In genomic region chr13:64153751-64154267, GRCm38 (mm10) we compare ENCODE assay signal across 8 mouse cellular contexts. TPM values are rescaled to one million over a fixed set of nuclear protein-coding genes. Genes with fewer than 3 reads are reported as not detected.
DNase-seq lines count a peak whose midpoint lies in the region; ATAC-seq and TF ChIP-seq lines count a peak whose summit lies in the region.

No protein-coding gene starts in this region.

- H3K27ac ChIP-seq in CH12.LX (ENCODE audit: insufficient read depth, low read depth): no peak overlapping the region
- peak overlapping the region; percentile 39; the same call in 1 of the 2 replicates for H3K27ac ChIP-seq in limb, embryonic 13.5 days
- no peak overlapping the region for H3K27ac ChIP-seq in midbrain, embryonic 13.5 days
- H3K27ac ChIP-seq in stomach, embryonic 14.5 days (ENCODE audit: low read length): peak overlapping the region; percentile 4; the same call in 1 of the 2 replicates

- H3K9ac ChIP-seq in CH12.LX (ENCODE audit: insufficient read depth, low read depth): peak overlapping the region; percentile 55; the same call in 1 of the 2 replicates
- peak overlapping the region; percentile 43; the same call in 1 of the 2 replicates for H3K9ac ChIP-seq in limb, embryonic 13.5 days
- H3K9ac ChIP-seq in midbrain, embryonic 13.5 days (replicated peaks): peak overlapping the region; percentile 41; the same call in 1 of the 2 replicates
- peak overlapping the region; percentile 14; the same call in 1 of the 2 replicates for H3K9ac ChIP-seq in stomach, embryonic 14.5 days (replicated peaks; ENCODE audit: low read depth, low read length)

- peaks cover 22% of the 10 kb centered on the region for H3K27me3 ChIP-seq in CH12.LX (replicated peaks)
- H3K27me3 ChIP-seq in erythroblast, embryonic 14.5 days (ENCODE audit: control insufficient read depth): peaks cover 41% of the 10 kb centered on the region
- H3K27me3 ChIP-seq in limb, embryonic 13.5 days: no peaks in the 10 kb centered on the region; the same call in 1 of the 2 replicates
- H3K27me3 ChIP-seq in midbrain, embryonic 13.5 days: peaks cover 8% of the 10 kb centered on the region; the same call in 1 of the 2 replicates
- no peaks in the 10 kb centered on the region for H3K27me3 ChIP-seq in stomach, embryonic 14.5 days (ENCODE audit: control insufficient read depth, insufficient read depth, low read length)

- peak; percentile 51 for DNase-seq in CH12.LX (ENCODE audit: extremely low read depth)
- DNase-seq in adrenal gland, postnatal 14 days: peak; percentile 71
- DNase-seq in heart, postnatal 4 days: peak; percentile 70
- DNase-seq in right cerebral cortex, adult 2 months (ENCODE audit: low spot score in 2 of 2): no peak

- peaks cover 0 to 6% of the 10 kb centered on the region in 2 experiments for H3K36me3 ChIP-seq in CH12.LX (replicated peaks in 1 of 2; ENCODE audit: control insufficient read depth in 1 of 2, insufficient read depth in 1 of 2, low read length in 1 of 2)
- peaks cover 30% of the 10 kb centered on the region for H3K36me3 ChIP-seq in erythroblast, embryonic 14.5 days (ENCODE audit: control insufficient read depth)
- no peaks in the 10 kb centered on the region for H3K36me3 ChIP-seq in limb, embryonic 13.5 days
- H3K36me3 ChIP-seq in midbrain, embryonic 13.5 days: no peaks in the 10 kb centered on the region
- no peaks in the 10 kb centered on the region for H3K36me3 ChIP-seq in stomach, embryonic 14.5 days (ENCODE audit: control insufficient read depth, insufficient read depth, low read length)

- H3K4me1 ChIP-seq in CH12.LX (ENCODE audit: control insufficient read depth in 1 of 2, insufficient read depth in 2 of 2): peaks cover 5 to 26% of the 10 kb centered on the region in 2 experiments
- peaks cover 50% of the 10 kb centered on the region for H3K4me1 ChIP-seq in erythroblast, embryonic 14.5 days (ENCODE audit: control insufficient read depth)
- H3K4me1 ChIP-seq in limb, embryonic 13.5 days: peaks cover 36% of the 10 kb centered on the region
- H3K4me1 ChIP-seq in midbrain, embryonic 13.5 days (replicated peaks): peaks cover 18% of the 10 kb centered on the region
- H3K4me1 ChIP-seq in stomach, embryonic 14.5 days (ENCODE audit: control insufficient read depth, insufficient read depth, low read length): peaks cover 15% of the 10 kb centered on the region; the same call in 1 of the 2 replicates

- no peaks in the 10 kb centered on the region for H3K9me3 ChIP-seq in CH12.LX (replicated peaks; ENCODE audit: low read length)
- H3K9me3 ChIP-seq in erythroblast, embryonic 14.5 days (ENCODE audit: control insufficient read depth, low read length): no peaks in the 10 kb centered on the region
- H3K9me3 ChIP-seq in limb, embryonic 13.5 days: no peaks in the 10 kb centered on the region
- H3K9me3 ChIP-seq in midbrain, embryonic 13.5 days: no peaks in the 10 kb centered on the region
- no peaks in the 10 kb centered on the region for H3K9me3 ChIP-seq in stomach, embryonic 14.5 days (ENCODE audit: control insufficient read depth, low read depth, low read length)

- H3K79me2 ChIP-seq in CH12.LX (replicated peaks; ENCODE audit: control insufficient read depth, extremely low read depth, insufficient read depth, poor library complexity, severe bottlenecking): peaks cover 37% of the 10 kb centered on the region

- no peak for TF ChIP-seq CTCF in CH12.LX (conservative IDR thresholded peaks at IDR 0.05 in 1 of 2, IDR thresholded peaks at IDR 0.05 in 1 of 2; ENCODE audit: low read depth in 2 of 2, low read length in 2 of 2)

- peak overlapping the region; percentile 91 for H3K4me2 ChIP-seq in CH12.LX (ENCODE audit: insufficient read depth, low read depth, poor library complexity, severe bottlenecking)
- peak overlapping the region; percentile 89 for H3K4me2 ChIP-seq in limb, embryonic 13.5 days (replicated peaks)
- H3K4me2 ChIP-seq in midbrain, embryonic 13.5 days (replicated peaks): peak overlapping the region; percentile 94
- H3K4me2 ChIP-seq in stomach, embryonic 14.5 days (replicated peaks; ENCODE audit: low read depth, low read length): peak overlapping the region; percentile 37

- peak overlapping the region; percentile 15 to 94 (median 60) for H3K4me3 ChIP-seq in CH12.LX (replicated peaks in 1 of 3; ENCODE audit: low read depth in 2 of 3, low read length in 2 of 3, poor library complexity in 1 of 3)
- H3K4me3 ChIP-seq in erythroblast, embryonic 14.5 days (replicated peaks): peak overlapping the region; percentile 100
- peak overlapping the region; percentile 90 for H3K4me3 ChIP-seq in limb, embryonic 13.5 days
- peak overlapping the region; percentile 89 for H3K4me3 ChIP-seq in midbrain, embryonic 13.5 days (replicated peaks)
- H3K4me3 ChIP-seq in stomach, embryonic 14.5 days (ENCODE audit: low read depth, low read length): peak overlapping the region; percentile 91

- WGBS in limb, embryonic 13.5 days: under 1% methylated on average over 18 of the region's 18 CpGs
- 1% methylated on average over 18 of the region's 18 CpGs for WGBS in midbrain, embryonic 13.5 days
- under 1% methylated on average over 18 of the region's 18 CpGs for WGBS in stomach, embryonic 14.5 days

- dilution Hi-C loops in CH12.LX (cut with MboI; ENCODE audit: extremely low pct_ligation_motif_present, extremely low pct_unique_long_range_greater_than_20kb, low sequenced_read_pairs): no loop called here

- in situ Hi-C loops in CH12.LX (cut with MboI; ENCODE audit: low pct_ligation_motif_present, low pct_unique_long_range_greater_than_20kb, low sequenced_read_pairs): no loop called here

- TF ChIP-seq POLR2A in CH12.LX (IDR thresholded peaks at IDR 0.05; ENCODE audit: low read depth, low read length): no peak

- TF ChIP-seq EP300 in CH12.LX (IDR thresholded peaks at IDR 0.05; ENCODE audit: low read length): no peak

- no peak for TF ChIP-seq RAD21 in CH12.LX (IDR thresholded peaks at IDR 0.05; ENCODE audit: low read depth, low read length)

- peak; percentile 31 for ATAC-seq in limb, embryonic 13.5 days (ENCODE audit: low FRiP score, low read depth)
- peak; percentile 44 for ATAC-seq in midbrain, embryonic 13.5 days
- ATAC-seq in stomach, embryonic 14.5 days (ENCODE audit: insufficient number of reproducible peaks, insufficient read depth, low FRiP score, low read depth): peak; percentile 33

TF ChIP-seq in CH12.LX, 34 proteins besides CTCF, POLR2A, EP300 and RAD21:
- peak; percentile 92 for TF ChIP-seq BHLHE40 (IDR thresholded peaks at IDR 0.05; ENCODE audit: low read depth, low read length)
- TF ChIP-seq MEF2A (IDR thresholded peaks at IDR 0.05; ENCODE audit: borderline replicate concordance, low read depth, low read length): no peak
- TF ChIP-seq CHD1 (IDR thresholded peaks at IDR 0.05; ENCODE audit: low read depth, low read length): no peak
- no peak for TF ChIP-seq ZKSCAN1 (IDR thresholded peaks at IDR 0.05; ENCODE audit: borderline replicate concordance, low read depth, low read length)
- TF ChIP-seq MAZ (IDR thresholded peaks at IDR 0.05; ENCODE audit: low read depth, low read length): no peak
- no peak for TF ChIP-seq MXI1 (IDR thresholded peaks at IDR 0.05; ENCODE audit: low read depth, low read length)
- 0 out of 2 replicates have a peak, but pooled peaks have one; percentile 26 for TF ChIP-seq ETS1 (conservative IDR thresholded peaks at IDR 0.05; ENCODE audit: low read depth, low read length)

RNA-seq across cellular contexts. Expression of gene Zfp367, which starts 0.8 kb away (rescaled TPM):
- total RNA-seq in CH12.LX (2012; rRNA removed) (12.6 and 17.0 TPM in 2 replicates), CH12.LX (2014; rRNA removed) (33.7 and 39.2 TPM in 2 replicates)
- polyA plus RNA-seq in CH12.LX (2012; ENCODE audit: insufficient read length, low read depth): 17.3 and 23.8 TPM in 2 replicates
- 28.8 and 30.8 TPM in 2 replicates for total RNA-seq in adrenal gland, postnatal 14 days (2021)
- 1.6 and 2.3 TPM in 2 replicates for polyA plus RNA-seq in erythroblast, embryonic 14.5 days (2012)
- 10 to 100 TPM; 46.8 to 50.8 TPM for total RNA-seq in heart, postnatal 4 days (2021)
- polyA plus RNA-seq in limb, embryonic 13.5 days (2015; fragmentation: Nextera tagmentation; extraction: Ambion mirVana): 17.0 and 18.3 TPM in 2 replicates
- polyA plus RNA-seq in midbrain, embryonic 13.5 days (2015; fragmentation: Nextera tagmentation; extraction: Ambion mirVana): 7.8 and 8.0 TPM in 2 replicates
- 22.1 and 26.1 TPM in 2 replicates for polyA plus RNA-seq in stomach, embryonic 14.5 days (2014; fragmentation: Nextera tagmentation; extraction: Ambion mirVana)

RNA-seq across cellular contexts. Expression of gene Habp4, which starts 7.8 kb away (rescaled TPM):
- 1.8 and 3.3 TPM in 2 replicates for total RNA-seq in CH12.LX (2012; rRNA removed)
- 2.6 and 3.5 TPM in 2 replicates for total RNA-seq in CH12.LX (2014; rRNA removed)
- polyA plus RNA-seq in CH12.LX (2012; ENCODE audit: insufficient read length, low read depth): 3.3 and 4.2 TPM in 2 replicates
- 24.6 and 28.6 TPM in 2 replicates for total RNA-seq in adrenal gland, postnatal 14 days (2021)
- polyA plus RNA-seq in erythroblast, embryonic 14.5 days (2012): 1.4 and 1.5 TPM in 2 replicates
- total RNA-seq in heart, postnatal 4 days (2021): 10 to 100 TPM; 63.7 to 64.7 TPM
- polyA plus RNA-seq in limb, embryonic 13.5 days (2015; fragmentation: Nextera tagmentation; extraction: Ambion mirVana): 25.6 and 28.2 TPM in 2 replicates
- polyA plus RNA-seq in midbrain, embryonic 13.5 days (2015; fragmentation: Nextera tagmentation; extraction: Ambion mirVana): 19.7 and 25.1 TPM in 2 replicates
- 26.1 and 27.1 TPM in 2 replicates for polyA plus RNA-seq in stomach, embryonic 14.5 days (2014; fragmentation: Nextera tagmentation; extraction: Ambion mirVana)

RNA-seq across cellular contexts. Expression of gene Slc35d2, which starts 24.6 kb away (rescaled TPM):
- total RNA-seq in CH12.LX (2012; rRNA removed) (9.2 and 10.3 TPM in 2 replicates), CH12.LX (2014; rRNA removed) (15.4 and 19.4 TPM in 2 replicates)
- 16.9 and 17.2 TPM in 2 replicates for polyA plus RNA-seq in CH12.LX (2012; ENCODE audit: insufficient read length, low read depth)
- 8.6 and 9.2 TPM in 2 replicates for total RNA-seq in adrenal gland, postnatal 14 days (2021)
- polyA plus RNA-seq in erythroblast, embryonic 14.5 days (2012): 0.18 and 0.41 TPM in 2 replicates
- 1 to 10 TPM; 3.2 to 3.3 TPM for total RNA-seq in heart, postnatal 4 days (2021)
- 4.5 and 5.3 TPM in 2 replicates for polyA plus RNA-seq in limb, embryonic 13.5 days (2015; fragmentation: Nextera tagmentation; extraction: Ambion mirVana)
- polyA plus RNA-seq in midbrain, embryonic 13.5 days (2015; fragmentation: Nextera tagmentation; extraction: Ambion mirVana): 1.4 and 2.2 TPM in 2 replicates
- 5.1 and 6.4 TPM in 2 replicates for polyA plus RNA-seq in stomach, embryonic 14.5 days (2014; fragmentation: Nextera tagmentation; extraction: Ambion mirVana)

Comparison
In these comparisons a context has a peak if more than half of its experiments do, and no peak if none do; other contexts are left out.
1. DNase-seq: peak in CH12.LX (single experiment), adrenal gland, postnatal 14 days (single experiment) and heart, postnatal 4 days (single experiment); none in right cerebral cortex, adult 2 months (0 of 2).
2. H3K27ac ChIP-seq: peak in limb, embryonic 13.5 days (single experiment) and stomach, embryonic 14.5 days (single experiment); none in CH12.LX (single experiment) and midbrain, embryonic 13.5 days (single experiment).
3. H3K4me2 ChIP-seq: peak in every context shown above with its lines; median percentile 94 in midbrain, embryonic 13.5 days; 91 in CH12.LX; 89 in limb, embryonic 13.5 days; 37 in stomach, embryonic 14.5 days.
4. Peak in every context shown above with its lines, with median percentiles within 50 percentile points of each other: H3K4me3 ChIP-seq, H3K9ac ChIP-seq and ATAC-seq.